Mouse (Mus musculus) CH12.LX (cell line): Measurements from ENCODE around the gene Mybpc3. TPM values are rescaled to one million over a fixed set of nuclear protein-coding genes. Genes with fewer than 3 reads are reported as not detected.

ENCODE experiments used
- DNase-seq: peaks from one replicate; pipeline ENCODE4 v3.0.0-alpha.2; 2013; ENCODE audit errors: extremely low read depth
- H3K27ac ChIP-seq: 2 replicates; pipeline ENCODE4 v1.5.1; 2012; ENCODE audit warnings: low read depth, mild to moderate bottlenecking, control low read depth, moderate library complexity; ENCODE audit not compliant: insufficient read depth
- H3K27me3 ChIP-seq: replicated peaks from 2 replicates; pipeline ENCODE3; 2012; ENCODE audit warnings: inconsistent platforms
- H3K36me3 ChIP-seq, 2 experiments: replicated peaks in 1 of 2; 2 replicates each; pipeline versions ENCODE3 to v1.6.1; 2012; ENCODE audit warnings: inconsistent platforms in 1 of 2, low read length in 1 of 2, mild to moderate bottlenecking in 1 of 2, mixed read lengths in 1 of 2, moderate library complexity in 1 of 2; ENCODE audit not compliant: control insufficient read depth in 1 of 2, insufficient read depth in 1 of 2
- H3K4me1 ChIP-seq, 2 experiments: 2 replicates each; pipeline ENCODE4 v1.6.1; 2012; ENCODE audit warnings: inconsistent platforms in 1 of 2, moderate library complexity in 1 of 2; ENCODE audit not compliant: insufficient read depth in 2 of 2, control insufficient read depth in 1 of 2
- H3K4me2 ChIP-seq: 2 replicates; pipeline ENCODE4 v1.6.1; 2012; ENCODE audit warnings: low read depth, mild to moderate bottlenecking, control low read depth; ENCODE audit not compliant: poor library complexity, insufficient read depth, severe bottlenecking
- H3K4me3 ChIP-seq, 3 experiments: fragments of 150-350 bp in 1 of 3; sonication (generic) in 1 of 3; replicated peaks in 1 of 3; 2 replicates each; pipeline versions ENCODE3 to v1.5.1; 2011 to 2012; ENCODE audit warnings: low read depth in 2 of 3, low read length in 2 of 3, mild to moderate bottlenecking in 2 of 3, moderate library complexity in 2 of 3, control low read depth in 1 of 3, improper control_type of control experiment in 1 of 3, inconsistent platforms in 1 of 3, mixed read lengths in 1 of 3; ENCODE audit not compliant: poor library complexity in 1 of 3
- H3K79me2 ChIP-seq: replicated peaks from 2 replicates; pipeline ENCODE4 v1.6.1; 2012; ENCODE audit warnings: mild to moderate bottlenecking, moderate library complexity; ENCODE audit not compliant: control insufficient read depth, poor library complexity, insufficient read depth, severe bottlenecking; ENCODE audit errors: extremely low read depth
- H3K9ac ChIP-seq: 2 replicates; pipeline ENCODE4 v1.6.1; 2012; ENCODE audit warnings: low read depth, mild to moderate bottlenecking, control low read depth, moderate library complexity; ENCODE audit not compliant: insufficient read depth
- H3K9me3 ChIP-seq: replicated peaks from 2 replicates; pipeline ENCODE3; 2012; ENCODE audit warnings: low read length, inconsistent platforms, mixed read lengths
- BHLHE40 ChIP-seq: IDR thresholded peaks from 2 replicates; pipeline ENCODE4 v1.6.1; 2011; ENCODE audit warnings: mild to moderate bottlenecking, low read depth, low read length, improper control_type of control experiment
- E2F4 ChIP-seq: IDR thresholded peaks from 2 replicates; pipeline ENCODE4 v1.6.1; 2011; ENCODE audit warnings: low read depth, low read length, improper control_type of control experiment; ENCODE audit not compliant: insufficient replicate concordance
- ELF1 ChIP-seq: IDR thresholded peaks from 2 replicates; pipeline ENCODE4 v1.6.1; 2014; ENCODE audit warnings: low read depth, mild to moderate bottlenecking, inconsistent platforms, low read length, improper control_type of control experiment
- ETS1 ChIP-seq: conservative IDR thresholded peaks from 2 replicates; pipeline ENCODE4 v1.6.1; 2012; ENCODE audit warnings: low read depth, mild to moderate bottlenecking, inconsistent platforms, low read length, improper control_type of control experiment, moderate library complexity
- HCFC1 ChIP-seq: IDR thresholded peaks from 2 replicates; pipeline ENCODE4 v1.6.1; 2012; ENCODE audit warnings: low read depth, mild to moderate bottlenecking, inconsistent platforms, low read length, improper control_type of control experiment
- IRF4 ChIP-seq: IDR thresholded peaks from 2 replicates; pipeline ENCODE4 v1.6.1; 2014; ENCODE audit warnings: low read depth, mild to moderate bottlenecking, inconsistent platforms, low read length, improper control_type of control experiment
- JUND ChIP-seq: conservative IDR thresholded peaks from 2 replicates; pipeline ENCODE4 v1.6.1; 2011; ENCODE audit warnings: low read depth, low read length, improper control_type of control experiment
- KAT2A ChIP-seq: IDR thresholded peaks from 2 replicates; pipeline ENCODE4 v1.6.1; 2012; ENCODE audit warnings: low read length, improper control_type of control experiment, inconsistent platforms; ENCODE audit not compliant: insufficient replicate concordance
- MAZ ChIP-seq: IDR thresholded peaks from 2 replicates; pipeline ENCODE4 v1.6.1; 2012; ENCODE audit warnings: low read depth, mild to moderate bottlenecking, inconsistent platforms, low read length, improper control_type of control experiment, moderate library complexity
- MXI1 ChIP-seq: IDR thresholded peaks from 2 replicates; pipeline ENCODE4 v1.6.1; 2011; ENCODE audit warnings: mild to moderate bottlenecking, low read depth, low read length, improper control_type of control experiment
- MYC ChIP-seq: IDR thresholded peaks from 2 replicates; pipeline ENCODE4 v1.6.1; 2011; ENCODE audit warnings: low read depth, mild to moderate bottlenecking, improper control_type of control experiment, low read length
- NELFE ChIP-seq: IDR thresholded peaks from 2 replicates; pipeline ENCODE4 v1.6.1; 2011; ENCODE audit warnings: low read depth, low read length, improper control_type of control experiment
- POLR2AphosphoS2 ChIP-seq: IDR thresholded peaks from 2 replicates; pipeline ENCODE4 v1.6.1; 2011; ENCODE audit warnings: low read depth, low read length, improper control_type of control experiment
- SIN3A ChIP-seq: IDR thresholded peaks from 2 replicates; pipeline ENCODE4 v1.6.1; 2012; ENCODE audit warnings: low read length, improper control_type of control experiment, inconsistent platforms
- SMC3 ChIP-seq: IDR thresholded peaks from 2 replicates; pipeline ENCODE4 v1.6.1; 2011; ENCODE audit warnings: low read depth, low read length, improper control_type of control experiment
- TBP ChIP-seq: conservative IDR thresholded peaks from 2 replicates; pipeline ENCODE4 v1.6.1; 2011; ENCODE audit warnings: low read depth, low read length, improper control_type of control experiment
- TCF12 ChIP-seq: IDR thresholded peaks from 2 replicates; pipeline ENCODE4 v1.6.1; 2014; ENCODE audit warnings: low read depth, mild to moderate bottlenecking, inconsistent platforms, low read length, improper control_type of control experiment
- ZC3H11A ChIP-seq: IDR thresholded peaks from 2 replicates; pipeline ENCODE4 v1.6.1; 2012; ENCODE audit warnings: low read depth, mild to moderate bottlenecking, inconsistent platforms, low read length, improper control_type of control experiment
- ZMIZ1 ChIP-seq: IDR thresholded peaks from 2 replicates; pipeline ENCODE4 v1.6.1; 2012; ENCODE audit warnings: low read depth, mild to moderate bottlenecking, inconsistent platforms, low read length, improper control_type of control experiment
- ZNF384 ChIP-seq: IDR thresholded peaks from 2 replicates; pipeline ENCODE4 v1.6.1; 2012; ENCODE audit warnings: low read depth, low read length, improper control_type of control experiment, inconsistent platforms
- dilution Hi-C: fragments of 300-500 bp; cut with MboI; formaldehyde crosslinking; loops from 2 replicates; pipeline ENCODE4 v1.14.3; 2020; ENCODE audit warnings: low sequenced_read_pairs; ENCODE audit not compliant: extremely low pct_unique_long_range_greater_than_20kb, extremely low pct_ligation_motif_present
- in situ Hi-C: fragments of 300-500 bp; cut with MboI; formaldehyde crosslinking; loops from 3 replicates; pipeline ENCODE4 v1.14.3; 2019; ENCODE audit warnings: low sequenced_read_pairs, low pct_ligation_motif_present, low pct_unique_long_range_greater_than_20kb, mixed read lengths
- polyA plus RNA-seq: library from polyadenylated mRNA; unstranded; fragments of >175 nt; gene quantifications from 2 replicates; pipeline ENCODE4 v1.2.1, GENCODE M21; 2012; ENCODE audit warnings: low read depth; ENCODE audit not compliant: insufficient read length
- total RNA-seq, 2 experiments: library from RNA; depleted of rRNA; stranded (reverse); fragments of 300-350 nt in 1 of 2; fragments of >200 nt in 1 of 2; gene quantifications; 2 replicates each; pipeline ENCODE4 v1.2.3; 2012 to 2014

Gene Mybpc3
- total and polyA plus RNA-seq, 3 experiments: 0.04 to 0.27 (median 0.07) TPM

GRCm38 (mm10) chr2:91119061-91119460 is 1.1 kb downstream of the Mybpc3 start:
- Histone ChIP-seq H3K4me1 (peaks cover 0 to 3% of the 10 kb centered on the region in 2 experiments; a peak in 1 of 4 replicates), H3K27ac (no peak overlapping the region), H3K9ac (no peak overlapping the region), H3K79me2 (no peaks in the 10 kb centered on the region), H3K36me3 (peaks cover 25 to 49% of the 10 kb centered on the region in 2 experiments), H3K4me3 (peak overlapping the region in 1 of 3 experiments; percentile 9)
- no peak for DNase-seq
- TF ChIP-seq POLR2AphosphoS2: no peak
- no peak for TF ChIP-seq JUND
- TF ChIP-seq, all 38 proteins: peak for 0
- H3K4me2 ChIP-seq: no peak overlapping the region
- dilution Hi-C loops: no loop called here
- H3K27me3 ChIP-seq: no peaks in the 10 kb centered on the region
- in situ Hi-C loops: no loop called here
- no peaks in the 10 kb centered on the region for H3K9me3 ChIP-seq

DNA sequence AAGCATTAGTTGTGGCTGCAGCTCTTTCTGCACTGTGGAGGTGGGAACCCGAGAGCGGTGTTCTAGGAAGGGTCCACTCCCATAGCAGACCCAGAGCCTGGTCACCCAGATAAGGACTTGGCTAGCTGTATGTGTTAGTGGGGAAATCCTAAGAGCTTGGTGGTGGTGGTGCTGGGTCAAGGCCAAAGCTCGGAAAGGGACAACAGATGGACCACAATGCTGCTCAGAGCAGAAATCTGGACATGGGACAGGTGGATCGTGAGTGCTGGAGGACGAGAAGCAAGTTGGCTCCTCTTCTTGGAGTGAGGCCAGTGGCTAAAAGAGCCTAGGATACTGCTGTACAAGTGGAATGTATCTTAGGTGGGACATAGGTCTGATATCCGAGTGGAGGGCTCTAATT is 1.6 kb downstream of the Mybpc3 start:
- H3K9me3 ChIP-seq: no peaks in the 10 kb centered on the region
- H3K9ac ChIP-seq: no peak overlapping the region
- TF ChIP-seq E2F4: no peak
- TF ChIP-seq MYC: no peak
- no peak for TF ChIP-seq MXI1
- TF ChIP-seq NELFE: no peak
- TF ChIP-seq ZC3H11A: no peak
- TF ChIP-seq BHLHE40: no peak
- TF ChIP-seq ETS1: no peak
- TF ChIP-seq KAT2A: no peak
- TF ChIP-seq ZNF384: no peak
- no peak for TF ChIP-seq ZMIZ1
- no peak for TF ChIP-seq MAZ
- TF ChIP-seq IRF4: no peak
- TF ChIP-seq TCF12: no peak
- TF ChIP-seq SIN3A: no peak
- no peak for TF ChIP-seq HCFC1
- no peak for TF ChIP-seq ELF1
- TF ChIP-seq TBP: no peak
- TF ChIP-seq SMC3: no peak
- no peak overlapping the region for H3K4me2 ChIP-seq
- in situ Hi-C loops: no loop called here
- H3K4me1 ChIP-seq: peaks cover 0 to 3% of the 10 kb centered on the region in 2 experiments; a peak in 1 of 4 replicates
- H3K4me3 ChIP-seq: no peak overlapping the region
- H3K36me3 ChIP-seq: peaks cover 20 to 48% of the 10 kb centered on the region in 2 experiments
- no peak overlapping the region for H3K27ac ChIP-seq
- DNase-seq: no peak
- dilution Hi-C loops: no loop called here
- no peaks in the 10 kb centered on the region for H3K79me2 ChIP-seq
- H3K27me3 ChIP-seq: no peaks in the 10 kb centered on the region
